Mouse (Mus musculus) liver, embryonic 14.5 days (tissue): ENCODE results near the gene Lcn2.

ENCODE experiments used
- CTCF ChIP-seq: IDR thresholded peaks from 2 replicates; pipeline ENCODE4 v1.5.1; 2016; ENCODE audit warnings: antibody characterized with exemption, low read depth, control low read depth
- EP300 ChIP-seq: IDR thresholded peaks from 2 replicates; pipeline ENCODE4 v1.6.1; 2016; ENCODE audit warnings: antibody characterized with exemption, low read depth

DNA sequence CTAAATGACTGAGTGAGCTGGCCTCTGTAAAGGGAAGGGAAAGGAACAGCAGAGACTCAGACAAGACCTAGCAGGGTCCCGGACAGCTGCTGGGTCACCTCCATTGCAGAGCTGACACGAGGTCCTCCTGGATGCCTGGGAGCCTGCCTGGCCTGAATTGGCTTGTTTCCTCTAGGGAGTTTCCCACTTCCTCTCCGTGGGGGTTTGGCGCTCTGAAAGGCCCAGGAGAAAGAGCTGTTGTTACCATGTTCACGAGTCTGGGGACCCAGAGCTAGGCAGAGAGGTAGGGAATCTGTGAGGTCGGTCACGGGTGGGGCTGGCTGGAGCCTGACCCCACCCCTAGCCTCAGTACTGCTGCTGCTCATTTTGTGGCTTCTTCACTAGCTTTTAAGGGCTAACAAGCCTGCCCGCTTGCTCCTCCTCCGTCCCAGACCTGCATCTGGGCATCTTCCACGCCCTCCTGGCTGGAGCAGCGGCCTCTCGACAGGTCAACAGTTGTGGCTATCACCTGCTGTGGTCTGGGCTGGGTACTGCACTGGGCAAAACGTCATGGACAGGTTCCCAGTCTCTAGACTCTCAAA lies 37.5 kb downstream of the Lcn2 start:
- no peak for TF ChIP-seq CTCF
- no peak for TF ChIP-seq EP300
